Mouse (Mus musculus) heart, postnatal 0 days (tissue): Measurements from ENCODE around the gene Sh3bp4. TPM values are rescaled to one million over a fixed set of nuclear protein-coding genes. Genes with fewer than 3 reads are reported as not detected.

Experiments used
- ATAC-seq: fragments of 200-750 bp; cut with Nextera tagmentation; 2 replicates; pipeline ENCODE4 v1.8.0; 2017; ENCODE audit warnings: low read depth, moderate number of reproducible peaks, moderate library complexity; ENCODE audit not compliant: insufficient read depth
- DNase-seq: peaks from one replicate; pipeline ENCODE4 v3.0.0-alpha.2; 2016; ENCODE audit warnings: low spot score
- H3K27ac ChIP-seq: fragments of 300-500 bp; sonication (generic); 2 replicates; pipeline ENCODE4 v1.5.1; 2014; ENCODE audit warnings: low read depth, mild to moderate bottlenecking
- H3K27me3 ChIP-seq: fragments of 300-500 bp; sonication (generic); 2 replicates; pipeline ENCODE4 v1.6.1; 2014; ENCODE audit warnings: low read length, mixed read lengths; ENCODE audit not compliant: control insufficient read depth, insufficient read depth
- H3K36me3 ChIP-seq: fragments of 300-500 bp; sonication (generic); replicated peaks from 2 replicates; pipeline ENCODE4 v1.6.1; 2014; ENCODE audit warnings: low read length, mixed read lengths; ENCODE audit not compliant: control insufficient read depth, insufficient read depth
- H3K4me1 ChIP-seq: fragments of 300-500 bp; sonication (generic); 2 replicates; pipeline ENCODE4 v1.6.1; 2014; ENCODE audit warnings: antibody characterized with exemption; ENCODE audit not compliant: control insufficient read depth, insufficient read depth
- H3K4me2 ChIP-seq: fragments of 300-500 bp; sonication (generic); 2 replicates; pipeline ENCODE4 v1.6.1; 2014; ENCODE audit warnings: low read depth, mild to moderate bottlenecking, low read length, moderate library complexity
- H3K4me3 ChIP-seq: fragments of 300-500 bp; sonication (generic); 2 replicates; pipeline ENCODE4 v1.5.1; 2014; ENCODE audit warnings: low read depth, low read length
- H3K9ac ChIP-seq: fragments of 300-500 bp; sonication (generic); replicated peaks from 2 replicates; pipeline ENCODE4 v1.6.1; 2014; ENCODE audit warnings: low read depth, low read length, mixed read lengths
- H3K9me3 ChIP-seq: fragments of 300-500 bp; sonication (generic); replicated peaks from 2 replicates; pipeline ENCODE4 v1.6.1; 2016; ENCODE audit warnings: low read length; ENCODE audit not compliant: control insufficient read depth
- CTCF ChIP-seq: IDR thresholded peaks from 2 replicates; pipeline ENCODE4 v1.5.1; 2016; ENCODE audit warnings: antibody characterized with exemption, control low read depth, low read depth
- EP300 ChIP-seq: IDR thresholded peaks from 2 replicates; pipeline ENCODE4 v1.6.1; 2016; ENCODE audit warnings: antibody characterized with exemption, low read depth
- WGBS: fragments of 180-500 bp; shearing (Covaris S2); extraction: QIAGEN DNeasy Blood & Tissue Kit; methylation state at CpG from one replicate; pipeline ENCODE4 v1.1.7; 2014; 5-methylcytosine and 5-hydroxymethylcytosine counted together
- polyA plus RNA-seq: library from polyadenylated mRNA; unstranded; fragments of >200 nt; fragmentation: Nextera tagmentation; extraction: Ambion mirVana; gene quantifications from 2 replicates; pipeline ENCODE4 v1.2.1, GENCODE M21; 2015
- total RNA-seq: library from RNA; depleted of rRNA; stranded (reverse); fragments of >200 nt; gene quantifications from 2 replicates; pipeline ENCODE4 v1.2.3, GENCODE M21; 2014; ENCODE audit warnings: low replicate concordance

Sh3bp4 gene
- total and polyA plus RNA-seq, 2 experiments from 2014 or later = 15.1 to 50.6 TPM

DNA sequence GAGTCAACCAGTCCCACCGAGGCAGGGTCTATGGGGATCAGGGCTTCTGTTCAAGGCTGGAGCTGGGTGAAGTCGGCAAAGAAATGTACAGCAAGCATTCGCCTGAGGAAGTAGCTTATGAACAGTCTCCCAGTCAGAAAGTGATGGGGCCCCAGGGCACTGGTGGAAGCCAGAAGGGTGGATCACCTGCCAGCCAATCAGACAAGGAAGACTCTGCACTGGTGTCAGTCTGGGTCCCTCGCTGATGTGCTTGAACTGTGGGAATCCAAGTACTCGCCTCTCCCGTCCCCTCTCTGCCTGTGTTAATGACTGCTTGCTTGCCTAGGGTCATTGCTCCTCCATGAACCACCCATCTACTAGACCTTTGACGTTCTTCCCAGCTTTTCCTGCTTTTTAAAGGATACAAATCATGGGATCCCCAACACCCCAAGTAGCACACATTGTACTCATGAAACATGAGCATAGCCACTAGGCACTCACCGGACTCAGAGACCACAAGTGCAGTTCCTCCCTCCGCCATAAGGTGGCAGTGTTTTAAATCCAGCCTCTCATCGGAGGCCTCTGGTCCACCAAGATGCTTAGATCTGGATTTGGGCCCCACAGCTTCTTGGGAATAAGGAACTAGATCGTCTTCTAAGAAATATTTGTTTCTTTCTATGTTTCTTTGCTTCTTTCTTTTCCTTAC lies 122.5 kb downstream of the Sh3bp4 start:
- H3K27ac ChIP-seq = 0 out of 2 replicates have a peak overlapping the region, but pooled peaks have one; percentile 11
- no peaks in the 10 kb centered on the region for H3K36me3 ChIP-seq
- DNase-seq = peak; percentile 30
- no peak overlapping the region for H3K9ac ChIP-seq
- no peaks in the 10 kb centered on the region for H3K27me3 ChIP-seq
- no peak for TF ChIP-seq EP300
- peak; percentile 74 for TF ChIP-seq CTCF
- H3K9me3 ChIP-seq = no peaks in the 10 kb centered on the region
- no peak overlapping the region for H3K4me2 ChIP-seq
- peaks cover 12% of the 10 kb centered on the region; the same call in 1 of the 2 replicates for H3K4me1 ChIP-seq
- WGBS = 50% methylated on average over 11 of the region's 11 CpGs
- no peak for ATAC-seq
- H3K4me3 ChIP-seq = no peak overlapping the region

DNA sequence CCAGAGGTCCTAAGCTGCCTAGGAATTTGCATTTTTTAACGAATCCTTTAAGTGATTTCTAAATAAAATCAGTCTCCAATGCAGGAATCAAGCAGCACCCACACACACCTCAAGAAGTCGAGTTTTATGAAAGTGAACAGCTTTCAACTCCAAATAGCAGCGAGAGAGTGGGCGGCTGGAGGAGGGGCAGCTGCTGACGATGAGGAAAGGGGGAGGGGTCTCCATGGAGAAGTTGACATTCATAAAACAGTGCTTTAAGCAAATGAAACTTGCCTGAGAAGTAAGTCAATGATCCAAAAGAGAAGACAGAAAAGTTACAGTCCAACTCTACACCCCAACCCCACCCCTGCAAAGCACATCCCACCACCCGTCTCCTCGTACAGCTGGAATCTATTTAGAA lies 123.4 kb downstream of the Sh3bp4 start:
- ATAC-seq = no peak
- WGBS = 81% methylated on average over 7 of the region's 7 CpGs

DNA sequence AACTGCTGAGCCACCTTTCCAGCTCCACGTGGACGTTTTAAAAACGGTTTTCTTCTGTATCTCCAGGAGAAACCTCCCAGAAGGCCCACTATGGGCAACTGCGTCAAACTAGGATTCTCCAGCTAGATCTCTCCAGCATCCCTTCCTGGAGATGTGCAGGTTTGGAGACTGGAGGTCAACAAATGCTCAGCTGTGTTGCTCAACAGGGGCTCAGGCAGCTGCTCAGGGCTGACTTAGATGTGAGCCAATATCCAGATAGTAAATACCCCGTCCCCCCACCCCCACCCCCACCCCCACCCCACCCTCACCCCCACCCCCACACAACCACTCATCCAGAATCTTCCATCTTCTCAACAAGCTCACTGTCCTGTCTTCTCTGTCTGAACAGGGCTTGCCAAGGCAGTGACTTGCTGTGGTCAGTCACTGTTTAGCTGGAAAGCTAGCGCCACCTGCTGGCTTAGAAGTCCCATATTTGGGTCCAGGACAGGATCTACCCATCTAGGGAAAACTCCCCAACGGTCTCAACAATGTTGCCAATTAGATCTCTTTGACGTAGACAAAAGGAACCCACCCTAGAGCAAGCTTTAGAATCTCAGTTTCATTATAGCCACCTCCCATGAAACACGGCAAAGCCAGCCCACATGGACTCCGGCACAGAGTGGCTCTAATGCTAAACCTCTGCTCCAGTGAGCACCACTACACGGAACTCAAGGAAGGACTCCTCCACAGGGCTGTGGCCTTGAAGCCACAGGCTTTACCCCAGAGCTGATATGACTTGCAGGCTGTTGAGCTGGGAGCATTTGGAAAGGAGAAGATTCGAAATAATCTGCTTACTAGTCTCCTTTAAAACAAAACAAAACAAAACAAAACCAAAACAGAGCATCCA lies 125.9 kb downstream of the Sh3bp4 start:
- Histone ChIP-seq H3K27me3 (no peaks in the 10 kb centered on the region), H3K9me3 (no peaks in the 10 kb centered on the region), H3K9ac (no peak overlapping the region), H3K4me1 (peaks cover 7% of the 10 kb centered on the region; the same call in 1 of the 2 replicates), H3K36me3 (no peaks in the 10 kb centered on the region), H3K4me3 (no peak overlapping the region), H3K4me2 (no peak overlapping the region), H3K27ac (no peak overlapping the region)
- 43% methylated on average over 12 of the region's 12 CpGs for WGBS
- DNase-seq (peak; percentile 91), ATAC-seq (peak; percentile 76)
- TF ChIP-seq EP300 (no peak), CTCF (peak; percentile 92)

More for the DNA sequence above, 123.4 kb downstream of the Sh3bp4 start:
- Histone ChIP-seq H3K27ac (no peak overlapping the region), H3K9ac (no peak overlapping the region), H3K4me3 (no peak overlapping the region), H3K4me2 (no peak overlapping the region), H3K36me3 (no peaks in the 10 kb centered on the region), H3K9me3 (no peaks in the 10 kb centered on the region), H3K27me3 (no peaks in the 10 kb centered on the region), H3K4me1 (peaks cover 12% of the 10 kb centered on the region; the same call in 1 of the 2 replicates)
- TF ChIP-seq CTCF = no peak
- TF ChIP-seq EP300 = no peak
- DNase-seq = no peak
